Mouse (Mus musculus): Measurements from ENCODE around the gene Fkbpl. TPM values are rescaled to one million over a fixed set of nuclear protein-coding genes. Genes with fewer than 3 reads are reported as not detected.

Gene Fkbpl
- polyA plus RNA-seq, 1 experiment = 0.48 TPM

- H3K36me3 ChIP-seq (ENCODE audit: control insufficient read depth) = peaks cover 24% of the 10 kb centered on the region
- no peak for TF ChIP-seq GATA1 (IDR thresholded peaks at IDR 0.05; ENCODE audit: low read length)
- TF ChIP-seq TAL1 (IDR thresholded peaks at IDR 0.05; ENCODE audit: low read length) = no peak
- no peak overlapping the region for H3K4me3 ChIP-seq (replicated peaks)
- peaks cover 45% of the 10 kb centered on the region for H3K27me3 ChIP-seq (ENCODE audit: control insufficient read depth)
- no peaks in the 10 kb centered on the region for H3K9me3 ChIP-seq (ENCODE audit: control insufficient read depth, low read length)
- H3K4me1 ChIP-seq (ENCODE audit: control insufficient read depth) = peaks cover 3% of the 10 kb centered on the region
These were observed 12.7 kb downstream of the Fkbpl start for GRCm38 (mm10) chr17:34657271-34657670.

GRCm38 (mm10) chr17:34658145-34658544 is 13.6 kb downstream of the Fkbpl start:
- Histone ChIP-seq H3K4me1 (ENCODE audit: control insufficient read depth) (peaks cover 10% of the 10 kb centered on the region), H3K27me3 (ENCODE audit: control insufficient read depth) (peaks cover 54% of the 10 kb centered on the region)

GRCm38 (mm10) chr17:34658591-34658990 is 14.0 kb downstream of the Fkbpl start:
- peaks cover 11% of the 10 kb centered on the region for H3K36me3 ChIP-seq (ENCODE audit: control insufficient read depth)
- no peaks in the 10 kb centered on the region for H3K9me3 ChIP-seq (ENCODE audit: control insufficient read depth, low read length)
- H3K4me1 ChIP-seq (ENCODE audit: control insufficient read depth) = peaks cover 10% of the 10 kb centered on the region
- TF ChIP-seq GATA1 (IDR thresholded peaks at IDR 0.05; ENCODE audit: low read length) (no peak), TAL1 (IDR thresholded peaks at IDR 0.05; ENCODE audit: low read length) (no peak)
- H3K27me3 ChIP-seq (ENCODE audit: control insufficient read depth) = peaks cover 58% of the 10 kb centered on the region
- no peak overlapping the region for H3K4me3 ChIP-seq (replicated peaks)

More at GRCm38 (mm10) chr17:34658145-34658544, 13.6 kb downstream of the Fkbpl start:
- Histone ChIP-seq H3K4me3 (replicated peaks) (no peak overlapping the region), H3K36me3 (ENCODE audit: control insufficient read depth) (peaks cover 16% of the 10 kb centered on the region), H3K9me3 (ENCODE audit: control insufficient read depth, low read length) (no peaks in the 10 kb centered on the region)
- TF ChIP-seq GATA1 (IDR thresholded peaks at IDR 0.05; ENCODE audit: low read length) (no peak), TAL1 (IDR thresholded peaks at IDR 0.05; ENCODE audit: low read length) (no peak)

- no peak overlapping the region for H3K4me3 ChIP-seq (replicated peaks)
- 0 out of 3 replicates have a peak, but pooled peaks have one; percentile 18 for TF ChIP-seq TAL1 (IDR thresholded peaks at IDR 0.05; ENCODE audit: low read length)
- TF ChIP-seq GATA1 (IDR thresholded peaks at IDR 0.05; ENCODE audit: low read length) = no peak
- H3K9me3 ChIP-seq (ENCODE audit: control insufficient read depth, low read length) = no peaks in the 10 kb centered on the region
- peaks cover 6% of the 10 kb centered on the region for H3K36me3 ChIP-seq (ENCODE audit: control insufficient read depth)
- H3K4me1 ChIP-seq (ENCODE audit: control insufficient read depth) = peaks cover 10% of the 10 kb centered on the region
- peaks cover 58% of the 10 kb centered on the region for H3K27me3 ChIP-seq (ENCODE audit: control insufficient read depth)
These were observed 14.8 kb downstream of the Fkbpl start for GRCm38 (mm10) chr17:34659181-34659896.

GRCm38 (mm10) chr17:34659897-34660214 is 15.3 kb downstream of the Fkbpl start:
- Histone ChIP-seq H3K4me3 (replicated peaks) (no peak overlapping the region), H3K4me1 (ENCODE audit: control insufficient read depth) (peaks cover 10% of the 10 kb centered on the region), H3K27me3 (ENCODE audit: control insufficient read depth) (peaks cover 58% of the 10 kb centered on the region), H3K36me3 (ENCODE audit: control insufficient read depth) (peaks cover 2% of the 10 kb centered on the region; the same call in 1 of the 2 replicates), H3K9me3 (ENCODE audit: control insufficient read depth, low read length) (no peaks in the 10 kb centered on the region)
- TF ChIP-seq TAL1 (IDR thresholded peaks at IDR 0.05; ENCODE audit: low read length) (no peak), GATA1 (IDR thresholded peaks at IDR 0.05; ENCODE audit: low read length) (no peak)

- TF ChIP-seq GATA1 (IDR thresholded peaks at IDR 0.05; ENCODE audit: low read length) = no peak
- TF ChIP-seq TAL1 (IDR thresholded peaks at IDR 0.05; ENCODE audit: low read length) = no peak
- H3K9me3 ChIP-seq (ENCODE audit: control insufficient read depth, low read length) = no peaks in the 10 kb centered on the region
- H3K36me3 ChIP-seq (ENCODE audit: control insufficient read depth) = no peaks in the 10 kb centered on the region
- H3K27me3 ChIP-seq (ENCODE audit: control insufficient read depth) = peaks cover 58% of the 10 kb centered on the region
- no peak overlapping the region for H3K4me3 ChIP-seq (replicated peaks)
- peaks cover 10% of the 10 kb centered on the region for H3K4me1 ChIP-seq (ENCODE audit: control insufficient read depth)
These were observed 15.8 kb downstream of the Fkbpl start for GRCm38 (mm10) chr17:34660259-34660820.

- no peak overlapping the region for H3K4me3 ChIP-seq (replicated peaks)
- no peaks in the 10 kb centered on the region for H3K36me3 ChIP-seq (ENCODE audit: control insufficient read depth)
- peaks cover 10% of the 10 kb centered on the region for H3K4me1 ChIP-seq (ENCODE audit: control insufficient read depth)
- TF ChIP-seq GATA1 (IDR thresholded peaks at IDR 0.05; ENCODE audit: low read length) = no peak
- no peaks in the 10 kb centered on the region for H3K9me3 ChIP-seq (ENCODE audit: control insufficient read depth, low read length)
- H3K27me3 ChIP-seq (ENCODE audit: control insufficient read depth) = peaks cover 58% of the 10 kb centered on the region
These were observed 16.6 kb downstream of the Fkbpl start for GRCm38 (mm10) chr17:34661121-34661591.

GRCm38 (mm10) chr17:34662468-34662867 is 17.9 kb downstream of the Fkbpl start:
- H3K4me1 ChIP-seq (ENCODE audit: control insufficient read depth) = peaks cover 10% of the 10 kb centered on the region
- H3K4me3 ChIP-seq (replicated peaks) = no peak overlapping the region
- no peak for TF ChIP-seq TAL1 (IDR thresholded peaks at IDR 0.05; ENCODE audit: low read length)
- no peak for TF ChIP-seq GATA1 (IDR thresholded peaks at IDR 0.05; ENCODE audit: low read length)
- no peaks in the 10 kb centered on the region for H3K9me3 ChIP-seq (ENCODE audit: control insufficient read depth, low read length)
- H3K27me3 ChIP-seq (ENCODE audit: control insufficient read depth) = peaks cover 47% of the 10 kb centered on the region
- H3K36me3 ChIP-seq (ENCODE audit: control insufficient read depth) = no peaks in the 10 kb centered on the region

- no peaks in the 10 kb centered on the region for H3K36me3 ChIP-seq (ENCODE audit: control insufficient read depth)
- no peak overlapping the region for H3K4me3 ChIP-seq (replicated peaks)
- H3K9me3 ChIP-seq (ENCODE audit: control insufficient read depth, low read length) = no peaks in the 10 kb centered on the region
- TF ChIP-seq TAL1 (IDR thresholded peaks at IDR 0.05; ENCODE audit: low read length) = no peak
- TF ChIP-seq GATA1 (IDR thresholded peaks at IDR 0.05; ENCODE audit: low read length) = no peak
- H3K27me3 ChIP-seq (ENCODE audit: control insufficient read depth) = peaks cover 45% of the 10 kb centered on the region
- peaks cover 10% of the 10 kb centered on the region for H3K4me1 ChIP-seq (ENCODE audit: control insufficient read depth)
These were observed 18.4 kb downstream of the Fkbpl start for GRCm38 (mm10) chr17:34662978-34663377.
